Mouse (Mus musculus) lung, adult 2 months (tissue): ENCODE data around the gene Lsmem1.

Experiments used
- CTCF ChIP-seq: fragments of 200-500 bp; IDR thresholded peaks from 2 replicates; pipeline ENCODE4 v1.5.1; 2011; ENCODE audit warnings: mild to moderate bottlenecking, low read length, control low read depth; ENCODE audit not compliant: insufficient read depth
- POLR2A ChIP-seq: fragments of 200-500 bp; IDR thresholded peaks from 2 replicates; pipeline ENCODE4 v1.6.1; 2011; ENCODE audit warnings: low read depth, mild to moderate bottlenecking, control low read depth, low read length, borderline replicate concordance; ENCODE audit errors: extremely low read depth

- TF ChIP-seq POLR2A (no peak), CTCF (no peak)
Observed at GRCm38 (mm10) chr12:40198427-40198826, 863 bp downstream of the Lsmem1 start.
